Mouse (Mus musculus): ENCODE results near the gene Olfr1346.

DNA sequence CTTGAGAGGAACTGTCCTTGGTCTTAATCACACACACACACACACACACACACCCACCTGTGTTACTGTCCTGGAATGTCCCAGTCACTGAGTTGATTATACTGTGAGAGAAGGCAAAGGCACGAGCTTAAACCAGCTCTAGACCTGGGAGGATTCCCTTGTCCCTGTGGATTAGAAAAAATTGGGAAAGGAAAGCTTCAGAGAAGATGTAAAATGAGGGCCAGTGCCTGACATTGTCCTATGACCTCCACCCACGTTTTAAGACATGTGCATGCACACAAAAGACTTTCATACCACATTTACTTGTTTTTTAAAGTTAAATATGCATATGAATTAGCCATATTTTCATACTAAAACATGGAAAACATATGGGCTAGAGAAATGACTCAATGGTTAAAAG, 19.9 kb downstream of the Olfr1346 start, which contains the start of gene Olfr5:
- no peak for TF ChIP-seq CTCF (IDR thresholded peaks at IDR 0.05; ENCODE audit: low read depth, low read length)
- no peak for TF ChIP-seq POLR2A (IDR thresholded peaks at IDR 0.05; ENCODE audit: insufficient read depth, low read length)
